In the genomic region with DNA sequence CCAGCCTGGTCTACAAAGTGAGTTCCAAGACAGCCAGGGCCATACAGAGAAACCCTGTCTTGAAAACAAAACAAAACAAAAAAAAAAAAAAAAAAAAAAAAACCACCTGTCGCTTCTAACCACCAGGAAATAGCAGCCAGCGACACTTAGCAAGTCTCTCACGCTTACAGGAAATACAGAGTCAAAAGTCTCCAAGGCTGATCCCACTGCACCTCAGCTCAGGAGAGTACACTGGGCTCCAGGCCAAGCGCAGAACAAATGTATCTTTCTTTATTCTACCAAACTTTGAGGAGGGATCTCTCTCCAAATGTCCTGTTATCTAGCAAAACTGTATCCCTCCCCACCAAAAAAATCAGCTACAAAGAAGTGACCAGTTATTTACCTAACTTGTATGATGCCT, we compare ENCODE assay signal across 13 mouse cellular contexts. TPM values are rescaled to one million over a fixed set of nuclear protein-coding genes. Genes with fewer than 3 reads are reported as not detected.
DNase-seq lines count a peak whose midpoint lies in the region; ATAC-seq and TF ChIP-seq lines count a peak whose summit lies in the region.
"Had no signal": no experiment of that assay in that cellular context is flagged by ENCODE, and none has a peak within 500 bp of the region (broad histone marks: within the 10 kb centered on the region; RNA-seq: fewer than 3 reads in every experiment).

No protein-coding gene starts in this region.

- no peak overlapping the region for H3K9ac ChIP-seq in embryonic facial prominence, embryonic 13.5 days
- H3K9ac ChIP-seq in lung, embryonic 14.5 days = no peak overlapping the region
- no peak overlapping the region for H3K9ac ChIP-seq in hindbrain, postnatal 0 days (replicated peaks; ENCODE audit: low read length)

- 83% methylated on average over 4 of the region's 4 CpGs for WGBS in embryonic facial prominence, embryonic 13.5 days
- WGBS in embryonic facial prominence, embryonic 10.5 days = 82% methylated on average over 4 of the region's 4 CpGs
- WGBS in lung, embryonic 14.5 days = 76% methylated on average over 4 of the region's 4 CpGs
- 50% methylated on average over 4 of the region's 4 CpGs for WGBS in lung, adult 2 months
- 66% methylated on average over 4 of the region's 4 CpGs for WGBS in hindbrain, postnatal 0 days

- H3K9me3 ChIP-seq in embryonic facial prominence, embryonic 13.5 days = no peaks in the 10 kb centered on the region
- no peaks in the 10 kb centered on the region for H3K9me3 ChIP-seq in embryonic facial prominence, embryonic 10.5 days
- no peaks in the 10 kb centered on the region for H3K9me3 ChIP-seq in lung, embryonic 14.5 days (ENCODE audit: low read depth, low read length)
- no peaks in the 10 kb centered on the region for H3K9me3 ChIP-seq in hindbrain, postnatal 0 days (ENCODE audit: low read length)

- 0 out of 2 replicates have a peak overlapping the region, but pooled peaks have one; percentile 88 for H3K4me2 ChIP-seq in embryonic facial prominence, embryonic 13.5 days
- 0 out of 2 replicates have a peak overlapping the region, but pooled peaks have one; percentile 12 for H3K4me2 ChIP-seq in lung, embryonic 14.5 days
- peak overlapping the region; percentile 80 for H3K4me2 ChIP-seq in hindbrain, postnatal 0 days (ENCODE audit: low read depth, low read length)

- H3K36me3 ChIP-seq in embryonic facial prominence, embryonic 13.5 days = no peaks in the 10 kb centered on the region
- H3K36me3 ChIP-seq in embryonic facial prominence, embryonic 10.5 days (replicated peaks) = peaks cover 26% of the 10 kb centered on the region
- H3K36me3 ChIP-seq in lung, embryonic 14.5 days (ENCODE audit: insufficient read depth) = no peaks in the 10 kb centered on the region
- H3K36me3 ChIP-seq in hindbrain, postnatal 0 days (ENCODE audit: insufficient read depth, low read length) = no peaks in the 10 kb centered on the region

- no peak for ATAC-seq in embryonic facial prominence, embryonic 13.5 days (ENCODE audit: insufficient number of reproducible peaks, insufficient read depth, low FRiP score, low TSS enrichment, low read depth)
- ATAC-seq in lung, embryonic 14.5 days (ENCODE audit: insufficient read depth) = no peak
- ATAC-seq in hindbrain, postnatal 0 days = no peak

- TF ChIP-seq POLR2A in lung, adult 2 months (IDR thresholded peaks at IDR 0.05; ENCODE audit: borderline replicate concordance, extremely low read depth, low read depth, low read length) = no peak

- H3K4me1 ChIP-seq in embryonic facial prominence, embryonic 13.5 days = peaks cover 13% of the 10 kb centered on the region
- H3K4me1 ChIP-seq in embryonic facial prominence, embryonic 10.5 days = peaks cover 24% of the 10 kb centered on the region
- peaks cover 4% of the 10 kb centered on the region; the same call in 1 of the 2 replicates for H3K4me1 ChIP-seq in lung, embryonic 14.5 days (ENCODE audit: insufficient read depth)
- peaks cover 7% of the 10 kb centered on the region for H3K4me1 ChIP-seq in lung, adult 2 months (ENCODE audit: control insufficient read depth, insufficient read depth, low read length)
- H3K4me1 ChIP-seq in hindbrain, postnatal 0 days (ENCODE audit: insufficient read depth, low read length) = peaks cover 11% of the 10 kb centered on the region

- DNase-seq in embryonic facial prominence, embryonic 10.5 days (ENCODE audit: low spot score) = no peak
- no peak for DNase-seq in lung, embryonic 14.5 days
- DNase-seq in lung, adult 2 months = no peak
- DNase-seq in hindbrain, postnatal 0 days (ENCODE audit: low spot score) = no peak
- peak; percentile 21 to 43 for DNase-seq in thymus, postnatal 10 days (ENCODE audit: low spot score in 2 of 2)
- no peak for DNase-seq in left cerebral cortex, adult 18-20 months (ENCODE audit: low spot score in 2 of 2)
- no peak for DNase-seq in gastrocnemius, postnatal 14 days
- DNase-seq: adrenal gland, adult 2 months; kidney, postnatal 10 days; lung, adult 18-20 months had no signal

- intact Hi-C loops in gastrocnemius, postnatal 14 days (cut with DNase I; ENCODE audit: low total_unique reads) = no loop called here

- no peak for TF ChIP-seq CTCF in lung, embryonic 14.5 days (IDR thresholded peaks at IDR 0.05; ENCODE audit: low read depth)
- TF ChIP-seq CTCF in lung, adult 2 months (IDR thresholded peaks at IDR 0.05; ENCODE audit: insufficient read depth, low read length) = no peak
- TF ChIP-seq CTCF in hindbrain, postnatal 0 days (IDR thresholded peaks at IDR 0.05; ENCODE audit: low read depth) = no peak

- no peaks in the 10 kb centered on the region for H3K27me3 ChIP-seq in embryonic facial prominence, embryonic 13.5 days
- H3K27me3 ChIP-seq in embryonic facial prominence, embryonic 10.5 days (replicated peaks; ENCODE audit: low read depth, poor library complexity, severe bottlenecking) = no peaks in the 10 kb centered on the region
- H3K27me3 ChIP-seq in lung, embryonic 14.5 days (ENCODE audit: insufficient read depth, low read length) = no peaks in the 10 kb centered on the region
- H3K27me3 ChIP-seq in hindbrain, postnatal 0 days (ENCODE audit: insufficient read depth, low read length) = no peaks in the 10 kb centered on the region

- no peak overlapping the region for H3K4me3 ChIP-seq in embryonic facial prominence, embryonic 13.5 days
- no peak overlapping the region for H3K4me3 ChIP-seq in embryonic facial prominence, embryonic 10.5 days
- no peak overlapping the region for H3K4me3 ChIP-seq in lung, embryonic 14.5 days (ENCODE audit: low read depth, low read length)
- no peak overlapping the region for H3K4me3 ChIP-seq in lung, adult 2 months (replicated peaks; ENCODE audit: extremely low read depth, low read depth, low read length)
- no peak overlapping the region for H3K4me3 ChIP-seq in hindbrain, postnatal 0 days (ENCODE audit: low read length)

- no peak overlapping the region for H3K27ac ChIP-seq in embryonic facial prominence, embryonic 13.5 days
- H3K27ac ChIP-seq in embryonic facial prominence, embryonic 10.5 days (replicated peaks) = no peak overlapping the region
- no peak overlapping the region for H3K27ac ChIP-seq in lung, embryonic 14.5 days (ENCODE audit: low read depth)
- peak overlapping the region; percentile 20; the same call in 1 of the 2 replicates for H3K27ac ChIP-seq in hindbrain, postnatal 0 days

RNA-seq across cellular contexts. Expression of gene Hdhd5, which starts 2.0 kb away (rescaled TPM):
- polyA plus RNA-seq in embryonic facial prominence, embryonic 13.5 days (2015; fragmentation: Nextera tagmentation; extraction: Ambion mirVana) = 18.8 and 19.8 TPM in 2 replicates
- 22.9 and 24.0 TPM in 2 replicates for polyA plus RNA-seq in embryonic facial prominence, embryonic 10.5 days (2016; fragmentation: Nextera tagmentation; extraction: Ambion mirVana)
- 13.9 and 15.6 TPM in 2 replicates for polyA plus RNA-seq in lung, embryonic 14.5 days (2014; fragmentation: Nextera tagmentation; extraction: Ambion mirVana)
- 17.0 and 17.7 TPM in 2 replicates for polyA plus RNA-seq in lung, adult 2 months (2012; rRNA removed)
- 38.2 and 38.9 TPM in 2 replicates for total RNA-seq in hindbrain, postnatal 0 days (2014; rRNA removed)
- polyA plus RNA-seq in hindbrain, postnatal 0 days (2015; fragmentation: Nextera tagmentation; extraction: Ambion mirVana) = 19.1 and 19.8 TPM in 2 replicates
- total RNA-seq in left cerebral cortex, adult 18-20 months (2021) = 10 to 100 TPM; 32.3 to 35.3 TPM
- 10 to 100 TPM; 21.0 to 25.2 TPM for total RNA-seq in gastrocnemius, postnatal 14 days (2021)

RNA-seq across cellular contexts. Expression of gene Tmem121b, which starts 35.5 kb away (rescaled TPM):
- polyA plus RNA-seq in embryonic facial prominence, embryonic 13.5 days (2015; fragmentation: Nextera tagmentation; extraction: Ambion mirVana) = 0.42 and 0.51 TPM in 2 replicates
- polyA plus RNA-seq in embryonic facial prominence, embryonic 10.5 days (2016; fragmentation: Nextera tagmentation; extraction: Ambion mirVana) = 0.18 and 0.25 TPM in 2 replicates
- polyA plus RNA-seq in lung, embryonic 14.5 days (2014; fragmentation: Nextera tagmentation; extraction: Ambion mirVana) = 0.14 and 0.17 TPM in 2 replicates
- polyA plus RNA-seq in lung, adult 2 months (2012; rRNA removed) = 2.3 and 2.8 TPM in 2 replicates
- 25.9 and 31.9 TPM in 2 replicates for total RNA-seq in hindbrain, postnatal 0 days (2014; rRNA removed)
- polyA plus RNA-seq in hindbrain, postnatal 0 days (2015; fragmentation: Nextera tagmentation; extraction: Ambion mirVana) = 2.3 and 2.5 TPM in 2 replicates
- 10 to 100 TPM; 56.6 to 57.9 TPM for total RNA-seq in left cerebral cortex, adult 18-20 months (2021)
- under 1 TPM in 1 of 2 experiments, not detected in 1; 0.04 TPM for total RNA-seq in gastrocnemius, postnatal 14 days (2021)
- total RNA-seq: granulocyte monocyte progenitor cell, adult 5-6 weeks; megakaryocyte-erythroid progenitor cell, adult 5-6 weeks had no signal

Comparison
In these comparisons a context has a peak if more than half of its experiments do, and no peak if none do; other contexts are left out.
1. H3K4me2 ChIP-seq: peak in every context shown above with its lines; median percentile 88 in embryonic facial prominence, embryonic 13.5 days; 80 in hindbrain, postnatal 0 days; 12 in lung, embryonic 14.5 days.
2. DNase-seq: peak in thymus, postnatal 10 days (2 of 2); none in embryonic facial prominence, embryonic 10.5 days (single experiment), lung, embryonic 14.5 days (single experiment), lung, adult 2 months (single experiment), hindbrain, postnatal 0 days (single experiment), left cerebral cortex, adult 18-20 months (0 of 2) and gastrocnemius, postnatal 14 days (single experiment).